Mouse (Mus musculus) spleen, postnatal 10 days (tissue): Measurements from ENCODE around the gene Alpl.

ENCODE experiments used
- DNase-seq, 2 experiments: peaks; one replicate each; pipeline ENCODE4 v3.0.0; 2021 to 2022; ENCODE audit warnings: low spot score in 2 of 2

Gene Alpl

DNA sequence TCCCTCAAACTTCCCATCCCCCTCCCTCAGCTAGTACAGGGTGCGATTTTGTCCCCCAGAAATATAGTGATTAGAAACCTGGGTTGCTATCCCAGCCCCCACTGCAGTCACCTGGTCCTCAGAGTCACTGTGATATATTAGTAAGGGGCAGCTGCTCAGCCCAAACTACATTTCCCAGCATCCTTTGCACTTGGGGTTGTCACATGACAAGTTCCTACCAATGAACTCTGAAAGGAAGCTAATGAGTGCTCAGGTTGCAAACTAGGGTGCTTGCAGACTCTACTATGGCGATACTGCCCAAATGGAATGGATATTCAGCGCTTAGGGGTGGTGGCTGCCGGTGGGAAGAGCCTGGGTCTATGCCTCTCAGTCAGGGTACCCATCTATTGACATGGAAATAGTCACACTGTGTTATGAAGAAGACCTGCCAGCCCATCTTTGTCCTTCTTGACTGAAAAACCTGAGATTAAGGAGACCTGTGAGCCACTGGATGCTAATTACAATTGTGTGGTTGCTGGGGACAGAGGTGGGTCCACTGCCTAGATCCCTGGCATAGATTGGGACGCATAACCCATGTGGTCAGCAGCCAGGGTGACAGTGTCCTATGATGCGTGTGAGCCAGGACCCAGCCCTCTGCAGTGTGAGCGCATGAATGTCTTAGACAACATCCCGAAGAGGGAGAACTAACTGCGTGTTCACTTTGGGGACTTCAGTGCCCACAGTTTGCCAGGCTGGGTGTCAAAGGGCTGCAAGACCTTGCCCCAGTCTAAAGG is 56.8 kb downstream of the Alpl start:
- DNase-seq, result peak in 1 of 2 experiments; percentile 61

DNA sequence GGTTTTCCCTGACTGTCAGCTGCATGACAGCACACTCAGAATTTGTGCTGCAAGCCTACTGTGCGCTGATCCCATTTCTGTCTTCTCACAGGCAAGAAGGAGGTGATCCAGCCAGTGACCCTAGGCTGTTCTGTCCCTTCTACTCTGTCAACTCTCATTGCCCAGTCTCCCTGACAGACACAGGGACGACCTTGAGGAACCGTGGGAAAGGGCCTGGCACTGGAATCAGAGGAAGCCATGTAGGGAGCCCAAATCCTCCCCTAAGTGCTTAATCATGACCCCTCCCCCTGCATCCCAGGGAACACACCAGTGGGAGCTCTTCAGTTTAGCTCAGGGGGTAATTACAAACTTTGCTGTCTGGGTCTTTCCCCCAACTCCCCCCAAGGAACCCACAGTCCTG is 58.4 kb downstream of the Alpl start:
- no peak for DNase-seq

DNA sequence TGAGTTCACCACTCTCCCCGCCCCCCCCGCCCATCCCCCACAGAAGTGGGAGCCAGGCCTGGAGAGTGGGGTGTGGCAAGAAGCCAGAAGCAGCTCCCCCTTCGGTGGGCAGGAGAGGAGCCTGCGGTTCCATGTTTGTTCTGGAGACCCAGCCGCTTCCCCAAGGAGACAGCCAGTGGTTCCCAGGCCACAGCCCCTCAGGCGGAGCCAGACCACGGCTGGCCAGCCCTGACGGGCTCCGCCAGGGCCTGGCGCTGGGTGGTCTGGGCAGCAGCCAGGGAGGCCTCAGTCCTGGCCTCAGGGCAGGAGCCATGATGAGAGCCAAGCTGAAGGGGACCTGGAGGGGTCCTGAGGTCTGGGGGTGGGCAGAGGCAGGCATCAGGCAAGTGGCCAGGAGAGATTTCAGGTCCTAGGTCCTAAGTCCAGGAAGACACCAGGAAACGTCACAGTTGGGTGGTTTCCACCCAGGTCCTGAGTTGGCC is 59.9 kb downstream of the Alpl start:
- DNase-seq, result no peak

DNA sequence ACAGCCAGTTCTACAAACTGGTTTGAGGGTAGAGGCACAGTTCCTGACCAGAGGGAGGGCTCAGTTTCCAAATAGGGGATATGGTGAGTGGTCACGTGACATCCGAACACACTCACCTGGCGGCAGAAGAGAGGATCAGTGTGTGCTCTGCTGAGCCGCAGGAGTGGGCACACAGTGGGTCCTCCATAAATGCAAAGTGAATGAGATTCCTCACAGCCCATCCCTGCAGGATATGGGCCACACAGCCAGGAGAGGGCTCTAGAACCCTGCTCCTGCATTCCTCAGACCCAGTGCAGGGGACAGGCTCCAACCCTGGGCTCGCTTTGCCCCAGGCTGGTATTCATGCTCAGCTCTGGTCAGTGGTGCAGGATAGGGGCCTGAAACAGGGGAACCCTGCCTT is 62.7 kb downstream of the Alpl start:
- DNase-seq, result no peak

DNA sequence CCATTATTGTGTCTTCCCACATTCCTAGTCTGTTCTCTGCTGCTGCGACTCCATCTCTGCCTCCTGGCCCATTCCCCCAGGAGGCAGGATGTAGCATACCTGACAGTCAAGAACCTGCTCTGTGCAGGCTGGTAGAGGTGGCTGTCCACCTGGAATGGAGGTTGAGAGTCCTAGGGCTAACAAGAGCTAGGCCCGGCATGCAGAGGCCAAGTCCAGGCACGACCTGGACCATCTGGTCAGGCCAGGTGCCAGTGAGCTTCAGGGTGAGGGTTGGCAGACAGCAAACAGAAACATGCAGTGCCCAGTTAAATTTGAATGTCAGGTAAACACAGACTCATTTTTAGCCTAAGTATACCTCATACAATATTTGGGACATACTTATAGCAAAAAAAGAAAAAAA is 63.2 kb downstream of the Alpl start:
- no peak for DNase-seq

DNA sequence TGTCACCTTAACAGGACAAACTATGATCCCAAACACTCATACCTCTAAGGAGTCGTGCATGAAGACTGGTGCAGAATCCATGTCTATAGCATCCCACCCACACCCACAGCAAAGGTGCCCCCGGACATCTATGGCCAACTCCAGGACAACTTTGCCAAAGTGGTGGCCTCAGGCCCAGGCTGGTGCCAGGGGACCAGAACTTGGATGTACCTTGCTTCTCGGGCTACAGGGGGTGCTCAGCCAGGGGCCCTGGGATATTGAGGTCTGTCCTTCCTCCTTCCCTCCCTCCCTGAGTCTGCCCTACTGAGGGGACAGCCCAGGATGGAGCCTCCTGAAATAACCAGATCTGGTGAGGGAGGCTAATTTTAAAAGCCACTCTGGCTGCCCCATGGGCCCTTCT is 63.8 kb downstream of the Alpl start:
- no peak for DNase-seq

DNA sequence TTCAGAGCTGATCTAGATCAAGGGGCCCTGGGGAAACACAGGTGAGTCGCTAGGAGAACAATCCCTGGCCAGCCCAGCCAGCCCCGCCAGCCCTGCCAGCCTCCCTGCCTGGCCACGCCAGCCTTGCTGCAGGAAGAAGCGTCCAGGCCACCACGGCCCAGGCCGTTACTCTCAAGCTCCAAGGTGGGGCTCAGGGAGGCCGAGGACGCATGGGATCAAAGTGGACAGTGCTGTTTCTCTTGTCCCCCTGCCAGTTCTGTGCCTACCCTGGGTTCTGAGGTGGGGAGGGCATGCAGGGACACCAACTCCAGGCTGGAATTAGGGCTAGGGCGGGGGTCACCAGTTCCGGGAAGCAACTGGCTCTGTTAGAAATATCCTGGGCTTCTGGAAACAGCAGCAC is 64.3 kb downstream of the Alpl start:
- no peak for DNase-seq

DNA sequence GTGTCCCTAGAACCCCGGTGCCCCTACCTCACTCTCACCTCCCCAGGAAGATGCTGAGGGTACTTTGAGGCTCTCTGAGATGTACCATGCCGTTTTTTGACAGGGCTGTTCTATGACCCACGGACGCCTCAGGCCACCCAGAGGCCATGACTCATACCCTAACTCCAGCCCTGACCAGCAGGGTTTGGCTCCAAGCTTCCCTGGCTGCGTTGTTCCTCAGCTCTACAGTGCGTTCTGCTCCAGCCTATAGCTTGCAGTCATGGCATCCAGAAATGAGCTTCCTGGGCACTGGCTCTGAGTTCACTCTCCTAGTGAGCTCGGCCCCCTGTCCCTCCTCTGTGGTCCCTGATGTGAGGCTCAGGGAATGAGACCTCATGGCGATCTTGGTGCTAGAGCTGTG is 65.4 kb downstream of the Alpl start:
- DNase-seq, result no peak

DNA sequence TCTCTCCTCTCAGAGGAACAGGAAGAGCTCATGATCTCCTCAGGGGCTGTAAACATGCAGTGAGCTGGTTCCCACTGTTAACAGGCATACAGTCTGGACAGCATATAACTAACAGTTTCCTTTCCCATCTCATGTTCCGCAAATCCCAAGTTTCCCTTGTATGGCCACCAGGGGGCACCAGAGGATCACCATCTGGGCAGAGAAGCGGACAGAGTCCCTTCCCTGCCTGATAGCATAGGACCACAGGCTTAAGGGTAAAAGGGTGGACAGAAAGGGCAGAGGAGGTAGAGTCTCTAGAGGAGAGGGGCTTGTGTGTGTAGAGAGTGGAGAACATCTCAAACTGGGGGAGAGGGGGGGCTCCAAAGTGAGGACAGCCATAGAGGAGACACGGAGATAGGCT is 66.0 kb downstream of the Alpl start:
- DNase-seq, result peak; percentile 83 to 90

DNA sequence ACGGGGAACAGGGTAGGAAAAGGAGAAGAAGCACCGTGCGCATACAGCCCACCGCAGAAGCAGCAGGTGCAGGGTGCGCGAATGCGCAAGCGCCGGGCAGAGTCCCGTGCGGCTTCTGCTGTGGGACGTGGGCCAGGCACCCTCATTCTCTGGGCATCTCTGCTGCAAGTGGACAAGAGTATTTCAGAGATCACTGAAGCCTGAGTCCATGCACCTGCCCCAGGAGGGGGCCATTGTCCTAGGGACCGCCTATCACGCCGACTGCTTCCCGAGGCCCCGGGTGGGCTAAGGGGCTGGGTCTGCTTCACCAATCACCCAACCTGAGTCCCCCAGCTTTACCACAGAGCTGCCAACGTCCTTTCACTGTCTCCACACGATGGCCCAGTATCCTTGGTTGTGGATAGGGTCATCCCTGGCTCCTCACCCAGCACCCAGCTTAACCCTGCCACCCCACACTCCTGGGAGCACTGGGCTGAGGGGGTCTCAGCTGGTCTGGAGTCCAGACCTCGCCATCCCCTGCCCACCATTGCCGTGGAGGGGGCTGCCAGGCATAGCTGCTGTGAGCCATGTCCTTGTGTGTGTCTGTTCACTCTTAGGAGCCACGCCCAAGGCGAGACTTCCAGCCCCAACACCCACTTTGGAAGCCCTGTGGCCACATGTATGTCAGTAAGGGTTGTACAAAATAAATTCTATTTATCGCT is 66.9 kb downstream of the Alpl start:
- no peak for DNase-seq

DNA sequence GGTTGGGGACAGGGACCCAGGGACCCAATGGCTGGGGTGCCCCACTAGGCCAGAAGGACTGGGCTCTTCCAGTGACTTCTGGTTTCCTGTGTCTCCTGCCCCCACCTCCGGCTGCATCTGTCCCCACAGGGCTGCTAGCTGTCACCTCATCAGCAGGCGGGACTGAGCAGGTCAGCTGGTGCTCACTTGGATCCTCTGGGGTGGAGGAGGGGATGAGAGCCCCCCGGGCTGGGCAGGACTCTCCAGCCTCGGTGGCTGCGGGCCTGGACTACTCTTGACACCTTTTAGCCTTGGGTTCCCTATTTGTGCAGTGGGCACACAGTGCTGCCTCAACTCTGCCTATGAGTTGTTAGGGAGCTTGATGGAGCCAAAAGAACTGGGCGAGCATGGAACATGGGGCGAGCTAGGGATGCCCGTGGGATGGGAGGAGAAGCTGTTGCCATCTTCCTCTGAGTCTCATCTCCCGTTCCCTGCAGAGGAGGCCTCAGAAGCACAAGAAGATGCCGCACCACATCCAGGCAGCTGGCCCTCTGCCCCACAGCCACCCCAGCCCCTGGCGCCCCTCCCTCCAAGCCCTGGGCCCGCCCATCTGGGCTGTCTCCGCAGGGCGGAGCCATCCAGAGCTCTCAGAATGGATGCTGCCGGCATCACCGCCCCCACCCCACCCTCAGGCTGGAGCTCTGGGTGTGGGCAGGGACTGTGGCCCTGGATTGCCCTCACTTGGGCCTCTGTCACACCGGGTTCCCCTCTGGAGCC is 67.6 kb downstream of the Alpl start:
- no peak for DNase-seq

DNA sequence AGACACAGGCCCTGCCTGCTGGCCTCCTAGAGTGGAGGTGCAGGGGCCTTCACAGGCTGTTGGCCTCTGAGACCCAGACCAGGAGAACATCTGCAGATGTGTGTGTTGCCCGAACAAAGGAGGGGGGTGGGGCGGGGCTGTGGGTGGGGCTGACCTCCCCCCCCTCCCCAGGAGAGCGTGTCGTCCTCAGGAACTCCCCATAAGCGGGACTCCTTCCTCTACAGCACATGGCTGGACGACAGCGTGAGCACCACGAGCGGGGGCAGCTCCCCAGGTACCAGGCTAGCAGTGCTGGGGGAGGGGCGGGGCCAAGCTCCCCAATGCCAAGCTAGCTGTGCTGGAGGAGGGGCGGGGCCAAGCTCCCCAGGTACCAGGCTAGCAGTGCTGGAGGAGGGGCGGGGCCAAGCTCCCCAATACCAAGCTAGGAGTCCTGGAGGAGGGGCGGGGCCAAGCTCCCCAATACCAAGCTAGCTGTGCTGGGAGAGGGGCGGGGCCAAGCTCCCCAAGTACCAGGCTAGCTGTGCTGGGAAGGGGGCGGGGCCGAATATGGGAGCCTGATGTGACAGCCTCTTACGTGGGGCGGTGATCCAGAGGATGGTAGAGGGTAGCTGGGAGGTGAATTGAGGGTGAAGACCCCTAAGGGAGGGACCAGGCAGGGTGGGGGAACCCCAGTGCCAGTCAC is 68.5 kb downstream of the Alpl start:
- peak in 1 of 2 experiments; percentile 69 for DNase-seq

DNA sequence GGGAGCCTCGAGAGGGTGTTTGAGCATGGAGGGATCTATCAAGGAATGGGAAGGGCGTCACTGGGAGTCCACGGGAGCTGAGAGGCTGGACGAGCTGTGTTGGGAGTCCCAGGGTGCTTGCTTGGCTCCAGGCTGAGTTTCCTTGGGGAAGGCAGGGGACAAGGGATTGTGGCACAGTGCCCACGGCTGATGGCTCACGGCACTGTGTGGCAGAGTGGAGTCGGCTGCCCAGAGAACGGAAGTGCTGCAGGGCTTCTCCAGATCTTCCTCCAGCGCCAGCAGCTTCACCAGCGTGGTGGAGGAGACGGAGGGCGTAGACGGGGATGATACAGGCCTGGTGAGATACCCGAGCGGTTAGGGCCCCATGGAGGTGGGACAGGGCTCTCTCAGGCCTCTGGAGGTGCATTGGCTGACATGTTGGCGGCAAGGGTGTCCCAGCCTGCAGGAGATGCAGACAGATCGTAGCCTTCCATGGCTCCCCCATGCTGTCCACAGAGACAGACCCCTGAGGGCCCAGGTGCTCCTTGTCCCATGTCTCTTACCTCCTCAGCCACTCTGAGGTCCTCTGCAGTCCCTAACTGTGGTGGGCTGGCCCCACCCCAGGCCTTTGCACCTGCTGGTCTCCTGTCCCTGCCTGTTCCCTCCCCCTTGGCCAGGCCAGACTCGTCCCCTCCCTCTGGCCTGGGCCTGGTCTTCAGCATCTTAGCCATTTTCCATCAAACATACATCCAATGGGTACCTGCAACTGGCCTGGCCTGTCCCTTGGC is 69.3 kb downstream of the Alpl start:
- no peak for DNase-seq

DNA sequence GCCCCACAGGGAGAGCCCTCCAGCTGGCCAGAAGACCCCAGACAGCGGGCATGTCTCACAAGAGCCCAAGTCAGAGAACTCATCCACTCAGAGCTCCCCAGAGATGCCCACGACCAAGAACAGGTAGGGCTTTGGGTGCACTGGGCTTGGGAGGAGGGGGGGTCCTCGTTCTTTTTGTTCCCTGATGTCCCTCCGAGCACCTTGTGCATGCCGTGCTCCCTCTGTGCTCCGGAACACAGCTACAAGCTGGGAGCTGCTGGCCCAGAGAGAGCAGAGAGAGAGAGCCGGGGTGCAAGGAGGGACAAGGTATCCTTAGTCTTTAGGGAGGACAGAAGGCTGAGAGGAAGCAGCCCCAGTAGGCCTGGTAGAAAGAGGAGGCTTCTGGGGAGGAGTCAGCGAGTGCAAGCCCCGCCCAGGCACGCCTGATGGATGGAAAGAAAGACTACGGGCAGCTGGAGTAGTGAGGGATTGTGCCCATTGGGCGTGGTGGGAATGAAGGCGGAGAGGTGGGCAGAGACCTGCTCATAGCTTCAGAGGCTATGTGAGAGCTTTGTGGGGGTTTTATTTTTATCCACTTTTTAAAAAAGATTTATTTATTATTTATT is 70.5 kb downstream of the Alpl start:
- no peak for DNase-seq

DNA sequence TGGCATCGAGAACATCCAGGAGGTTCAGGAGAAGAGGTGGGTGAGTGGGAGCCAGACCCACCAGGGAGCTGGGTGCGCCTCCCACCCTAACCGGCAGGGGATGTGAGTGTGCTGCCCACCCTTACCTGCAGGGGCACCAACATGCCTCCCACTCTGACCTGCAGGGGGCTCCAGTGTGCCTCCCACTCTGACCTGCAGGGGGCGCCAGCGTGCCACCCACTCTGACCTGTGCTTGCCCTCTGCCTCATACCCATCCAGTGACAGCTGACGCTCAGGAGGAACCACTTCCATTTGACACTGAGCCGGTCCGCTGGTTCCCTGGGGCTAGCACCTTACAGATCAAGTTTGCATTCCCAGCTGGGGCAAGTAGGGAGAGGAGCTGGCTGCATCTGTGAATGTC is 71.4 kb downstream of the Alpl start:
- peak; percentile 69 to 88 for DNase-seq

DNA sequence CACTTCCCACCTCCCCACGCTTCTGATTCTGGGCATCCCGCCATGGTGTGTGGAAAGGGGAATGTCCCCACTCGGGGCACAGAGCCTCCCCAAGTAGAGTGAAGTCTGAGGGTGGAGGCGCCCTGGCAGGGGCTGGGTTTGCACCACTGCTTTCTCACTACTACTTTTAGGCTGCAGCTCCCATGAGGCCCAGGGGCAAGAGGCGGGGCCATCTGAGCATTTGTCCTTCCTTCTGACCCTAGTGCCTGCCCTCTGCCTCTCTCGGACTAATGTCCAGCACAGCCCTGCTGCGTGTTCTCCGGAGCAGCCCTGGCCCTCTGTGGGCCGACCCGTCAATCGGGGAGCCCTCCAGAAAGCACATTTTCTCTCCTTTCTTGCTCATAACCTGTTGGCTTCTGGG is 72.0 kb downstream of the Alpl start:
- peak in 1 of 2 experiments; percentile 68 for DNase-seq

DNA sequence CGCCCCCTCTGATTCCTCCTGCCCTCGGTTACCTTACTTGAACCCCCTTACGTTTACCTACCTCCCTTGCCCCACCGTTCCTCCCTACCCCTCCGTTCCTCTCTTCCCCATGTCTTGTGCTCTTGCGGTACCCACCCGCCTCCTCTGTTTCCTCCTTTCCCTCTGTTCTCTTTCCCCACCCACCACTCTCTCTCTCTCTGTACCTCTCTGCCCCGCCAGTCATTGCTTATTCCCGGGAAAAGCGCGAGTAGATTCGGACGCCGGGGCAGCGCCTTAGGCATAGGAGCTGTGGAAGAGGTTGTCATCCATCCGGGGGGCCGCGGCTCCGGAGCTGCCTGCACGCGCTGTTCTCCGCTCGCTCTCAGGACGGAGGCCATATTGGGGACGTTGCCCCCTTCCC is 72.7 kb downstream of the Alpl start:
- no peak for DNase-seq

DNA sequence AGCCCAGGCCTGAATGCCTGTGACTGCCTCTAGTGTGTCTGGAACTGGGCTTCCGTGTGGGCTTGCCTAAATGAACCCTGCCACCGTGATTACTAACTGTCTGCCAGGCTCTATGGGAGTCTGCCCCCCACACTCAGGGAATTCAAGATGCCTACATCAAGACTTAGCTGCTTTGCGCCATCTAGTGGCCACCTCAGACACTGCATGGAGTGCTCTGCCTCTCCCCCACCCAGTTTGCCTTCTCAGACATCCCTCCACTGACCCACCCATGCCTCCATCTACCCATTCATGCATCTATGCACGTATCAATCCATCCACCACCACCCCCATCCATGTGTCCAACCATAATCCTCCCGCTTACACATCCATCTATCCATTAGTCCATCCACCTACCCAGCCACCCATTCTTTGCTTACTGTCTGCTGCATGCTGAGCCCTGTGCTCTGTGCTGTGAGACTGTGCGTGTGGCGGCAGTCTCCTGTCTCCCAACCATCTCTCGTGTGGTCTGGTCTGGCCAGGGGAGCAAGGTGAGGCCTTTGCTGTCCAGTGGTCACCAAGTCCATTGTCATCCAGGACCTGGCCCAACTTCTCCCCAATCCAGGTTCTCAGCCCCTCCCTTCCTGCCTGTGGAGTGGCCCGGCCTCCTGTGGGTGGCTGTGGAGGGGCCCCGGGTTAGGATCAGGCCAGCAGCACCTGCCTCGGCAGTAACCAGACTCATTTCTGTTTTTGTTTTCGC is 73.3 kb downstream of the Alpl start:
- peak; percentile 70 to 83 for DNase-seq

DNA sequence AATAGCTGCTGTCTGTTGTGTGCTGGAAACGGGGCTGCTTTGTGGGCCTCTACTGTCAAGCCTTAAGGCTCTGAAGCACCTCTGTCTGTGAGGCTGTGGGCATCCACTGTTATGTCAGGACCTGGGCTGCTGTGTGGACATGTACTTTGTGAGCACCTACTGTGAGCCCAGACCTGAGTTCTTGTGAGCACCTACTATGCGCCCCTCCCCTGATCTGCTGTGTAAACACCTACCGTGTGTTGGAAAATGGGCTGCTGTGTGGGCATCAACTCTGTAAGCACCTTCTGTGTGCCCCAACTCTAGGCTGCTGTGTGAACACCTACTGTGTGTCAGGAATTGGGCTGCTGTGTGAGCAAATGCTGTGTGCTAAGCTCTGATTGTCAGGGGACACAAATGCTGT is 74.0 kb downstream of the Alpl start:
- no peak for DNase-seq

DNA sequence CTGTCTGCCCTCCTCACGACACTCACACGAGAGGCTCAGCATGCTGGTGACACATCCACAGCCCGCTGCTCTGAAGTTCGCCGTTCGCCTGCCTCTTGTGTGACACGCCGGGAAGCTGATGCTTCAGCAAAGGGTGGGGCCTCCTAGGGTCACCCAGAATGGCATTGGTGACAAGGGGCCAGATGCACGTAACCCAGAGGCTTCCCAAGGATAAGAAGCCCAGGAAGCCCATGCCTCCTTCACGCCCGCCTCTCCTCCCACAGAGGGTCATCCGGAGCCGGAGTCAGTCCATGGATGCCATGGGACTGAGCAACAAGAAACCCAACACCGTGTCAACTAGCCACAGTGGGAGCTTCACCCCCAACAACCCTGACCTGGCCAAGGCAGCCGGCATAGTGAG is 74.6 kb downstream of the Alpl start:
- DNase-seq, result no peak
